Mouse (Mus musculus) cerebellum, adult 2 months (tissue): ENCODE data around the gene 1700034J05Rik.

ENCODE experiments used
- CTCF ChIP-seq: fragments of 200-500 bp; IDR thresholded peaks from 2 replicates; pipeline ENCODE4 v1.5.1; 2011; ENCODE audit warnings: low read depth, mild to moderate bottlenecking, control low read depth, low read length, moderate library complexity, borderline replicate concordance; ENCODE audit not compliant: insufficient read depth
- POLR2A ChIP-seq: fragments of 200-500 bp; IDR thresholded peaks from 2 replicates; pipeline ENCODE4 v1.6.1; 2011; ENCODE audit warnings: low read length, control low read depth, borderline replicate concordance; ENCODE audit not compliant: insufficient read depth

DNA sequence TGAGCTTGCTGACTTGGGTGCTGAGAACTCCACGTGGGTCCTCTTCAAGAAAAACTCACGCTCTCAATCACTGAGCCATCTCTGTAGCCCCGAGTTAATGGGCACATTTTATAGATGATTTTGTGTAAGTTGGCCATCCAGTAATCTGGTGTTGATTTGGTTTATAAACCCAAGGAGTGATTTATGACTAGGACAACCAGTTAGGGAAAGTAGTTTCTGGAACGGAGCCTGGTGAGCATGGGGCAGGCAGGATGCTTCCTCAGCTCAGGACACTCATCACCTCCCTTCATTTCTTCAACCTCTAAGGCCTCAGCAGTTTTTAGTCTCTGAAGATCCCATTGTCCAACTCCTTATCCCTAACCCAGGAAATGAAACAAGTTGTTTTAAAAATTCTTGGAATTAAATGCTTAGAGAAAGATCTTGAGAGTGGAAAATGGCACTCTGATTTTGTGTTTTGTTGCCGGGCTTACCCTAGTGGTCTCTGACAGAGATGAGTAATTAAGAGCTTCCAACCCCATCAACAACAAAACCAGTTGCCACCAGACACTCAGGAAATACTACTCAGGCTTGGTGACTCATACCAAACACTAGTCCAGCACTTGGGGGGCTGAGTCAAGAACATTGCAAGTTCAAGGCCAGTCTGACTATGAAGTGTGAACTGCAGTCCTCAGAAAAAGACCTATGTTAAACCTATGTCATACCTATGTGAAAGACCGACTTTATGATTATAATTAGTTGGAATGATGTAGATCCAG lies 9.4 kb upstream of the 1700034J05Rik start:
- TF ChIP-seq POLR2A (no peak), CTCF (no peak)
